Mouse (Mus musculus) mature B cell (primary cell): ENCODE data around the gene Plk3.

Source experiments
- in situ Hi-C: fragments of 300-500 bp; cut with MboI; formaldehyde crosslinking; loops from 2 replicates; pipeline ENCODE4 v1.14.3; 2019

The Plk3 gene

GRCm38 (mm10) chr4:117087948-117088640 lies 45.7 kb downstream of the Plk3 start:
- in situ Hi-C loops = no loop called here
